Mouse (Mus musculus) hindbrain, postnatal 0 days (tissue): ENCODE results near the gene 3110018I06Rik. TPM values are rescaled to one million over a fixed set of nuclear protein-coding genes. Genes with fewer than 3 reads are reported as not detected.

Experiments
- ATAC-seq: fragments of 200-750 bp; cut with Nextera tagmentation; 2 replicates; pipeline ENCODE4 v1.8.0; 2017; ENCODE audit warnings: mild to moderate bottlenecking, moderate TSS enrichment, moderate library complexity
- DNase-seq: peaks from one replicate; pipeline ENCODE4 v3.0.0-alpha.2; 2015; ENCODE audit warnings: low spot score
- H3K27ac ChIP-seq: fragments of 300-500 bp; sonication (generic); 2 replicates; pipeline ENCODE4 v1.5.1; 2014; ENCODE audit warnings: mild to moderate bottlenecking
- H3K27me3 ChIP-seq: fragments of 300-500 bp; sonication (generic); 2 replicates; pipeline ENCODE4 v1.6.1; 2014; ENCODE audit warnings: low read length, mixed read lengths; ENCODE audit not compliant: insufficient read depth
- H3K36me3 ChIP-seq: fragments of 300-500 bp; sonication (generic); 2 replicates; pipeline ENCODE4 v1.6.1; 2014; ENCODE audit warnings: low read length, mixed read lengths; ENCODE audit not compliant: insufficient read depth
- H3K4me1 ChIP-seq: fragments of 300-500 bp; sonication (generic); 2 replicates; pipeline ENCODE4 v1.6.1; 2014; ENCODE audit warnings: antibody characterized with exemption, low read length, mixed read lengths; ENCODE audit not compliant: insufficient read depth
- H3K4me2 ChIP-seq: fragments of 300-500 bp; sonication (generic); 2 replicates; pipeline ENCODE4 v1.6.1; 2014; ENCODE audit warnings: low read depth, mild to moderate bottlenecking, low read length, moderate library complexity, mixed read lengths
- H3K4me3 ChIP-seq: fragments of 300-500 bp; sonication (generic); 2 replicates; pipeline ENCODE4 v1.5.1; 2014; ENCODE audit warnings: low read length
- H3K9ac ChIP-seq: fragments of 300-500 bp; sonication (generic); replicated peaks from 2 replicates; pipeline ENCODE4 v1.6.1; 2014; ENCODE audit warnings: mild to moderate bottlenecking, low read length, moderate library complexity, mixed read lengths
- H3K9me3 ChIP-seq: fragments of 300-500 bp; sonication (generic); 2 replicates; pipeline ENCODE4 v1.6.1; 2016; ENCODE audit warnings: low read length, mixed read lengths
- CTCF ChIP-seq: IDR thresholded peaks from 2 replicates; pipeline ENCODE4 v1.5.1; 2016; ENCODE audit warnings: antibody characterized with exemption, control low read depth, low read depth
- WGBS: fragments of 180-500 bp; shearing (Covaris S2); extraction: QIAGEN DNeasy Blood & Tissue Kit; methylation state at CpG from one replicate; pipeline ENCODE4 v1.1.7; 2014; 5-methylcytosine and 5-hydroxymethylcytosine counted together
- polyA plus RNA-seq: library from polyadenylated mRNA; unstranded; fragments of >200 nt; fragmentation: Nextera tagmentation; extraction: Ambion mirVana; gene quantifications from 2 replicates; pipeline ENCODE4 v1.2.1, GENCODE M21; 2015
- total RNA-seq: library from RNA; depleted of rRNA; stranded (reverse); fragments of >200 nt; gene quantifications from 2 replicates; pipeline ENCODE4 v1.2.3, GENCODE M21; 2014; rRNA removed

3110018I06Rik gene
- not detected in 2 replicates for total RNA-seq
- not detected in 2 replicates for polyA plus RNA-seq

DNA sequence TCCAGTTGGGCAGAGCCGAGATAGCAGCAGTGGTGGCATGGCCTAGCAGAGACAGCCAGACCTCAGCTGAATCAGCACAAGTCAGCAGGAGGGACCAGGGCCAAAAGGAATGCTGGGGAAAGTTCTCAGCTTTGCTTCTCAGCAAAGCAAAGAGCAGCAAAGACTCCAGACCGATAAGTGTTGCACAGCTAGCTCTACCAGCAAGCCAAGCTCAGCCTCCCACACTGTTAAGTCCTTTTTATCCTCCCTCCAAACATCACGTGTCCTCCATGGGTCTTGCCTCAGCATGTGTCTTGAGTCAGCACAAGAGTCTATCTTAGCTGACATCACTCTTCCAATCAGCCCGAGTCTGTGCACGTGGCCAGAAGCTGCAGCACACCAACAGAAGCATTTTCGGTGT is at the start of gene 3110018I06Rik:
TSS of gene 3110018I06Rik (plus strand) at position 262 of the 400 bp plus-strand sequence.
- no peak for DNase-seq
- H3K27me3 ChIP-seq = no peaks in the 10 kb centered on the region
- no peak within 1 kb of the TSS for H3K4me2 ChIP-seq
- no peak within 1 kb of the TSS for H3K9ac ChIP-seq
- no peaks in the 10 kb centered on the region for H3K4me1 ChIP-seq
- no peak for TF ChIP-seq CTCF
- 89% methylated on average over 6 of the region's 6 CpGs for WGBS
- 0 out of 2 replicates have a peak, but pooled peaks cover 5% of the 10 kb centered on the region for H3K9me3 ChIP-seq
- H3K4me3 ChIP-seq = no peak within 1 kb of the TSS
- H3K36me3 ChIP-seq = no peaks in the 10 kb centered on the region
- ATAC-seq = no peak
- H3K27ac ChIP-seq = no peak within 1 kb of the TSS

DNA sequence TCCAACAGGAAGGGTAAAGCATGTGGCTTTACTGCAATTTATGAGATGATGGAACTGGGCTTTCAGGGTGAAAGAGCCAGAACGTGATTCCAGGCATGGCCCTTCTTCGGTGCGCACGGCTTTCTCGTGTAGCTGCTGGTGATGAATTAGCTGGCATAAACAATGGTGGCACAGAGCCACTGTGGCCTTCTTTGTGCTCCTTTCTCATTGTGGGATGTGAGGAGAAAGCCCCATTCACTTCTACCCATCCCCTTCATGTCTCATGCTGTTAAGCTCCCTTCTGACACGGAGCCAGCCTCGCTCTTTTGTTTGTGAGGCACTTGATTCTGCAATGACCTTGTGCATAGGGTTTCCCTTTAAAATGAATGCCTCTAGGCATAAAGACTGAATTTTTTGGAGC is 43.8 kb upstream of the 3110018I06Rik start:
- no peak for ATAC-seq

DNA sequence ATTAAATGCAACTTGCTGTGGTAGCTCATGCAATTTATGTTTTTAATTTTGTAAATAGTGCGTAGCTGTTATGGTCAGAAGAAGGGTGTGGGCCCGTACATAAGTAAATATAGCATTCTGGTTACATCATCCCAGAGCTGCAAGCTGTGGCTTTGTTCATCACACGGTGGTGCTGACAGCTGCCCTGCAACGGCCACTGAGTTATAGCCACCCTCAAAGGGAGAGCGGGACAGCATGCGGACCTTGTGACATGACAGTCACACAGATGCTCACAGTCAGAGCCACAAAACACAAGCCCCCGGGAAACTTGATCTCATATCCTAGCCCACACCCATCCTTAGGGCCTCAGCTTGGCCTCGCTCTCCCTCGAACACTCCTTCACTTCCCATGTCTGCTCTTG is 30.6 kb upstream of the 3110018I06Rik start:
- no peak for TF ChIP-seq CTCF
- no peak for ATAC-seq
- DNase-seq = no peak
- Histone ChIP-seq H3K27me3 (no peaks in the 10 kb centered on the region), H3K36me3 (no peaks in the 10 kb centered on the region), H3K4me2 (no peak overlapping the region), H3K9ac (no peak overlapping the region), H3K27ac (no peak overlapping the region), H3K4me3 (no peak overlapping the region), H3K4me1 (no peaks in the 10 kb centered on the region), H3K9me3 (no peaks in the 10 kb centered on the region)
- 50% methylated on average over 9 of the region's 9 CpGs for WGBS

More for the DNA sequence above, 43.8 kb upstream of the 3110018I06Rik start:
- Histone ChIP-seq H3K9me3 (no peaks in the 10 kb centered on the region), H3K36me3 (no peaks in the 10 kb centered on the region), H3K9ac (no peak overlapping the region), H3K4me2 (no peak overlapping the region), H3K27me3 (no peaks in the 10 kb centered on the region), H3K4me1 (0 out of 2 replicates have a peak, but pooled peaks cover 4% of the 10 kb centered on the region), H3K4me3 (no peak overlapping the region), H3K27ac (no peak overlapping the region)
- TF ChIP-seq CTCF = no peak
- WGBS = 29% methylated on average over 7 of the region's 7 CpGs
- DNase-seq = no peak

DNA sequence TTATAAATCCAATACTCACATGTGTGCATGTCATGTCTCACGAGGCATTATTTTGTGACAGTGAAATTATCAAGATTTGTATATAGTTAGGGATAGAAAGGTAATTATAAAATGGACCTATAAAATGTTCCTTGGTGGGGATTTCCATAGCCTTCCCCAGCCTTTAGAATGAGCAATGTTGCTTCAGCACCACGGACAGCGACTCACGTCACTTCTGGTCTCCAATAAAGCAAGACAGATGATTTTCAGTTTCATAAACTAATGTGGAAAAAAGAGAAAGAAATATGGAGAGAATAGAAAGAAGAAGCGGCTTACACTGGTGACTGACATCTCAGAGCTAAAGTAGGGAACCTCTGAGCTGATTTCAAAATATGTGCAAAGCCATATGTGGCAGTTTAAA is 23.7 kb upstream of the 3110018I06Rik start:
- H3K4me1 ChIP-seq = peaks cover 4% of the 10 kb centered on the region; the same call in 1 of the 2 replicates
- TF ChIP-seq CTCF = no peak
- ATAC-seq (no peak), DNase-seq (peak; percentile 53)
- no peak overlapping the region for H3K4me2 ChIP-seq
- H3K27me3 ChIP-seq = no peaks in the 10 kb centered on the region
- no peak overlapping the region for H3K9ac ChIP-seq
- no peaks in the 10 kb centered on the region for H3K9me3 ChIP-seq
- WGBS = 30% methylated on average over 5 of the region's 5 CpGs
- H3K4me3 ChIP-seq = no peak overlapping the region
- no peak overlapping the region for H3K27ac ChIP-seq
- no peaks in the 10 kb centered on the region for H3K36me3 ChIP-seq

GRCm38 (mm10) chr12:107476441-107477291 is 11.8 kb upstream of the 3110018I06Rik start:
- peak; percentile 5; the same call in 1 of the 2 replicates for TF ChIP-seq CTCF
- Histone ChIP-seq H3K27ac (no peak overlapping the region; the same call in 1 of the 2 replicates), H3K9ac (no peak overlapping the region), H3K36me3 (no peaks in the 10 kb centered on the region), H3K4me2 (no peak overlapping the region), H3K9me3 (no peaks in the 10 kb centered on the region), H3K4me3 (no peak overlapping the region), H3K27me3 (no peaks in the 10 kb centered on the region), H3K4me1 (no peaks in the 10 kb centered on the region)
- peak; percentile 83 for ATAC-seq
- WGBS = 25% methylated on average over 12 of the region's 12 CpGs
- peak; percentile 24 for DNase-seq

DNA sequence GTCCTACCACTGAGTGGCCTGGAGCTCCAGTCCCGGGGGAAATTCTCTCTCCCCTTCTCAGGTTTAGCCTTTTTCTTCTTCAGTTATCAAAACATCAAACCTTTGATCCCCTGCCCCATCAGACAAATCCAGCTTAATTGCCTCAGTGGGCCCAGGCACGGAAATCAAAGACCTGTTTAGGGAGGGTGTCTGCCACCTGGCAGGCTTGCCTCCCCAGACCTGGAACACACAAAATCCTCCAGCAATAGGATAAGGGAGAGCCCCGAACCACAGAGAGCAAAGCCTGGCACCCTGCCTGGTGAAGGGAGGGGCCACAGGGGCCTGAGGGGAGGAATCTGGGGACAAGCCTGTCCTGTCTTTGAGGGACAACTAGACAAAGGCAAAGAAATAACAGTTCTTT is 9.1 kb upstream of the 3110018I06Rik start:
- no peaks in the 10 kb centered on the region for H3K36me3 ChIP-seq
- no peak overlapping the region for H3K4me2 ChIP-seq
- DNase-seq (no peak), ATAC-seq (no peak)
- WGBS = 20% methylated on average over 3 of the region's 3 CpGs
- H3K9me3 ChIP-seq = no peaks in the 10 kb centered on the region
- H3K4me1 ChIP-seq = no peaks in the 10 kb centered on the region
- H3K27ac ChIP-seq = no peak overlapping the region
- no peaks in the 10 kb centered on the region for H3K27me3 ChIP-seq
- H3K4me3 ChIP-seq = no peak overlapping the region
- no peak for TF ChIP-seq CTCF
- H3K9ac ChIP-seq = no peak overlapping the region

DNA sequence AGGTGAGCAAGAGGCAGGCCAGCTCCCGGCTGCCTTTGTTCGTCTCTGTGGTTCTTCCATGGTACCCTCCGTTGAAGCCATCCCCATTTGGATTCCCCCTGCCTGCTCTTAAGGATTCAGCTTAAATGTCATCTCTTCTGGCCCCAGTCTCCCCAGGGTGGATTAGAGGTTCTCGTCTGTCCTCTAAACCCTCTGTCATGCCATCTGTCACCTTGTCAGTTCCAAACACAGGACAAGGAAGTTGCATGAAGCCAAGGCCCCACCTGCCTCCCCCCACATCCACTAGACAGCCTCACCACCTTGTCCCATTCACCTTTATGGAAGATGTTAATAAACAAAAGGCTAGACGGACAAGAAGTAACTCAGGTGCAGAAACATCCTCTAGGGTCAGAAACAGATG is 5.4 kb upstream of the 3110018I06Rik start:
- Histone ChIP-seq H3K4me1 (no peaks in the 10 kb centered on the region), H3K9ac (no peak overlapping the region), H3K27ac (no peak overlapping the region), H3K27me3 (no peaks in the 10 kb centered on the region), H3K36me3 (no peaks in the 10 kb centered on the region), H3K4me3 (no peak overlapping the region), H3K9me3 (0 out of 2 replicates have a peak, but pooled peaks cover 5% of the 10 kb centered on the region), H3K4me2 (no peak overlapping the region)
- 70% methylated on average over 5 of the region's 5 CpGs for WGBS
- ATAC-seq (no peak), DNase-seq (no peak)
- TF ChIP-seq CTCF = no peak
